Mouse (Mus musculus): ENCODE results near the gene Tut7. TPM values are rescaled to one million over a fixed set of nuclear protein-coding genes. Genes with fewer than 3 reads are reported as not detected.

The Tut7 gene
- polyA plus RNA-seq, 1 experiment from 2014 or later: 41.3 TPM

- Histone ChIP-seq H3K9me3 (no peaks in the 10 kb centered on the region), H3K4me3 (no peak overlapping the region), H3K27ac (replicated peaks) (no peak overlapping the region), H3K36me3 (replicated peaks) (peaks cover 85% of the 10 kb centered on the region), H3K4me1 (peaks cover 12% of the 10 kb centered on the region), H3K27me3 (replicated peaks; ENCODE audit: low read depth, poor library complexity, severe bottlenecking) (no peaks in the 10 kb centered on the region)
- no peak for DNase-seq (ENCODE audit: low spot score)
- WGBS: 92% methylated on average over 3 of the region's 3 CpGs
Observed at GRCm38 (mm10) chr13:59775168-59775567, 47.8 kb downstream of the Tut7 start.

- peak; percentile 28 for DNase-seq (ENCODE audit: low spot score)
Observed at GRCm38 (mm10) chr13:59771257-59771656, 51.7 kb downstream of the Tut7 start.

DNA sequence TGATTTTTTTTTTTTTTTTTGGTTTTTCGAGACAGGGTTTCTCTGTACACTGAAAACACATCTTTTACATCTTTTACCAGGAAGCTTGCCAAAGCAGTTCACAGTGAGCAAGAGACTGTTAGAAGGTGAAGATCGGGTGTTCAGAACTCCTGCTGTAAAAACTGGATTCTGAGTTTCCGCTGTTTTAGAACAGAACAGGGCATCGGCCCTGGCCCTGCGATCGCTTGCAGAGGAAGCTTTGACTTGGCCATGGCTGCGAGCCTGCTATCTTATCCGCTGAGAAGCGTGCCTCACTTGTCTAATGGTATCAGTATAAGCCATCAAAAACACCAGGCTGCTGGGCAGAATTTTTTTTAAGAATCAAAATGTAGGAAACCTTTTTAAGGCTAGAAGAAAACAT lies 52.1 kb downstream of the Tut7 start:
- WGBS: 74% methylated on average over 9 of the region's 9 CpGs
- Histone ChIP-seq H3K27me3 (replicated peaks; ENCODE audit: low read depth, poor library complexity, severe bottlenecking) (no peaks in the 10 kb centered on the region), H3K27ac (replicated peaks) (peak overlapping the region; percentile 94), H3K36me3 (replicated peaks) (peaks cover 50% of the 10 kb centered on the region), H3K4me3 (peak overlapping the region; percentile 92), H3K4me1 (peaks cover 45% of the 10 kb centered on the region), H3K9me3 (no peaks in the 10 kb centered on the region)
- no peak for DNase-seq (ENCODE audit: low spot score)

More at GRCm38 (mm10) chr13:59771257-59771656, 51.7 kb downstream of the Tut7 start:
- Histone ChIP-seq H3K4me3 (no peak overlapping the region), H3K9me3 (no peaks in the 10 kb centered on the region), H3K36me3 (replicated peaks) (peaks cover 54% of the 10 kb centered on the region), H3K27me3 (replicated peaks; ENCODE audit: low read depth, poor library complexity, severe bottlenecking) (no peaks in the 10 kb centered on the region), H3K27ac (replicated peaks) (peak overlapping the region; percentile 94; the same call in 1 of the 2 replicates), H3K4me1 (peaks cover 41% of the 10 kb centered on the region)
- WGBS: 74% methylated on average over 9 of the region's 9 CpGs

- Histone ChIP-seq H3K27ac (replicated peaks) (peak overlapping the region; percentile 94), H3K27me3 (replicated peaks; ENCODE audit: low read depth, poor library complexity, severe bottlenecking) (no peaks in the 10 kb centered on the region), H3K4me3 (peak overlapping the region; percentile 92), H3K36me3 (replicated peaks) (peaks cover 43% of the 10 kb centered on the region), H3K4me1 (peaks cover 49% of the 10 kb centered on the region), H3K9me3 (no peaks in the 10 kb centered on the region)
- DNase-seq (ENCODE audit: low spot score): peak; percentile 91
- under 1% methylated on average over 28 of the region's 28 CpGs for WGBS
Observed at GRCm38 (mm10) chr13:59770164-59770562, 52.8 kb downstream of the Tut7 start.

GRCm38 (mm10) chr13:59769296-59770163 lies 53.4 kb downstream of the Tut7 start, which contains the start of gene Isca1:
Isca1 (minus strand) TSS chr13:59769810.
- WGBS: under 1% methylated on average over 91 of the region's 91 CpGs

GRCm38 (mm10) chr13:59768531-59768930 lies 54.4 kb downstream of the Tut7 start:
- Histone ChIP-seq H3K27ac (replicated peaks) (0 out of 2 replicates have a peak overlapping the region, but pooled peaks have one; percentile 52), H3K9me3 (no peaks in the 10 kb centered on the region), H3K4me1 (peaks cover 49% of the 10 kb centered on the region), H3K4me3 (peak overlapping the region; percentile 92), H3K27me3 (replicated peaks; ENCODE audit: low read depth, poor library complexity, severe bottlenecking) (no peaks in the 10 kb centered on the region), H3K36me3 (replicated peaks) (peaks cover 38% of the 10 kb centered on the region)
- 50% methylated on average over 13 of the region's 13 CpGs for WGBS
- no peak for DNase-seq (ENCODE audit: low spot score)

More at GRCm38 (mm10) chr13:59769296-59770163, 53.4 kb downstream of the Tut7 start, which contains the start of gene Isca1:
- H3K27ac ChIP-seq (replicated peaks): peak within 1 kb of the TSS; percentile 94
- peak within 1 kb of the TSS; percentile 92 for H3K4me3 ChIP-seq
- H3K36me3 ChIP-seq (replicated peaks): peaks cover 37% of the 10 kb centered on the region
- peak; percentile 99 for DNase-seq (ENCODE audit: low spot score)
- no peaks in the 10 kb centered on the region for H3K9me3 ChIP-seq
- peaks cover 49% of the 10 kb centered on the region for H3K4me1 ChIP-seq
- no peaks in the 10 kb centered on the region for H3K27me3 ChIP-seq (replicated peaks; ENCODE audit: low read depth, poor library complexity, severe bottlenecking)

DNA sequence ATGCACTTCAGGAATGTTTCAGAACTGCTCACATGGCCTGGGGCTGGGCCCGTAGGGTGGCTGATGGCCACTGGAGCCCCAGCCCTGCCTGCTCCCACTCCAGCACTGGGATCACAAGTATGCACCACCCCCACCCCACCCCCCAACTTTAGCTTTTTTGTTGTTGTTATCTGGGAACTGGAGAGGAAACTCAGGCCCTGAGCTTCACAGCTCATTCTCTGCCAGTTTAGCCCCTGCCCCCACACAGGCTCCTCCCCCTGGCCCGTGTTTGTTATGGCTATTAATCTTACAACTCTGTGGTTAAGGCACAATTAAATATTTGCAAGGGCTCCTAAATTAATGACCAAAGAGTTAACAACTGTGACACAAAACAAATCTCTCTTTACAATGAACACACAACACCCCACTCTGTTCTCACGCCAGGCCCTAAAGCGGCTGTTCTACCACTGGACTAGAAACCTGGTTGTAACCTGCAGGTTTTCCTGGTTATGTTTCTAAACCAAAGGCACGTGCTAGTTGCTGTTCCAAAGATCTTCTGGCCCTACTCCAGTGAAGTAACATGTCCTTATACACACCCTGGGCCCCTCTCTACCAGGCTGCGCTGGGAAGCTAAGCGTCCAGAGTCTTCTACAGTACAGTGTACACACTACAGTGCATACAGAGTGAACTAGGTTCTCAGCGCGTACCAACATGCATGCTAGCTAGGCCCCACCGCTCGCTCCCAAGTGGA lies 56.0 kb downstream of the Tut7 start:
- Histone ChIP-seq H3K9me3 (no peaks in the 10 kb centered on the region), H3K27me3 (replicated peaks; ENCODE audit: low read depth, poor library complexity, severe bottlenecking) (no peaks in the 10 kb centered on the region), H3K4me1 (peaks cover 49% of the 10 kb centered on the region), H3K36me3 (replicated peaks) (peaks cover 38% of the 10 kb centered on the region), H3K27ac (replicated peaks) (peak overlapping the region; percentile 35; the same call in 1 of the 2 replicates), H3K4me3 (peak overlapping the region; percentile 92)
- 80% methylated on average over 11 of the region's 11 CpGs for WGBS
- DNase-seq (ENCODE audit: low spot score): no peak

DNA sequence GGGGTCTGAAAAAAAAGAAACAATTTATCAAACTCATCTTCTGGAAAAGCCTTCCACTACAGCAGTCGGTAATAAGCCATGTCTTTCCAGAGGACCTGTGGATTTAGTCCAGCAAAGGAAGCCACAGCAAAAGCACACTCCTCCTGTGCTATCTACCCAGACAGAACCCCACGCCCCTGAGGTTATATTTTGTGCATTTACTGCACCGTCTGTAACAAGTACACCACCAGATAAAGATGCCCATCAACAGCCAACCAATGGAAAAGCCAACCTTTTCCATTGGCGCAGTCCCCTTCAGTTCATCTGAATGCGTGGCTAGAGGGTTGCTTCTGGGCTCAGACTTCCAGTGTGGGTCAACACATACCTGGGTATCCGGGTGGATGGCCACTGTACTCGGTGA lies 60.2 kb downstream of the Tut7 start:
- Histone ChIP-seq H3K4me3 (no peak overlapping the region), H3K9me3 (no peaks in the 10 kb centered on the region), H3K36me3 (replicated peaks) (peaks cover 71% of the 10 kb centered on the region), H3K27ac (replicated peaks) (no peak overlapping the region), H3K4me1 (peaks cover 23% of the 10 kb centered on the region), H3K27me3 (replicated peaks; ENCODE audit: low read depth, poor library complexity, severe bottlenecking) (no peaks in the 10 kb centered on the region)
- 94% methylated on average over 7 of the region's 7 CpGs for WGBS
- no peak for DNase-seq (ENCODE audit: low spot score)

DNA sequence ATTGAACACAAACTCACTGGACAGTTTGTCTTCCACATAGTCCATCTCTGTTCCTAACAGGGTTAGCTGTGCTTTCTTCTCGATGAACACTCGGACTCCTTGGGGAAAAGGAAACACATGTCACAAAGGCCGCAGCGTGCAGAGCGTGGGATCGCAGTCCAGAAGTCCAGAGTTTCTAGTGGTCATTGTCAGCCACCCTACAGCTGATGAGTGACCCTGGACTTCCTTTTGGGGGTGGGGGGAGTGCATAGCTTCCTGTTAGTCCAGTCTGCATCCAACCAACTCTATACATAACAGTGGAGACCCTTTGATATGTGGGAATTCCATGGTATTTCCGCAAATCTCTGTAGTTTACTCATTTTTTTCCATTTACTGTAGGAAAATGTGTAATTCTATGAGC lies 66.0 kb downstream of the Tut7 start:
- no peak overlapping the region for H3K4me3 ChIP-seq
- peaks cover 83% of the 10 kb centered on the region for H3K36me3 ChIP-seq (replicated peaks)
- no peaks in the 10 kb centered on the region for H3K4me1 ChIP-seq
- H3K27ac ChIP-seq (replicated peaks): no peak overlapping the region
- no peaks in the 10 kb centered on the region for H3K27me3 ChIP-seq (replicated peaks; ENCODE audit: low read depth, poor library complexity, severe bottlenecking)
- no peaks in the 10 kb centered on the region for H3K9me3 ChIP-seq
- no peak for DNase-seq (ENCODE audit: low spot score)
- 92% methylated on average over 7 of the region's 7 CpGs for WGBS

DNA sequence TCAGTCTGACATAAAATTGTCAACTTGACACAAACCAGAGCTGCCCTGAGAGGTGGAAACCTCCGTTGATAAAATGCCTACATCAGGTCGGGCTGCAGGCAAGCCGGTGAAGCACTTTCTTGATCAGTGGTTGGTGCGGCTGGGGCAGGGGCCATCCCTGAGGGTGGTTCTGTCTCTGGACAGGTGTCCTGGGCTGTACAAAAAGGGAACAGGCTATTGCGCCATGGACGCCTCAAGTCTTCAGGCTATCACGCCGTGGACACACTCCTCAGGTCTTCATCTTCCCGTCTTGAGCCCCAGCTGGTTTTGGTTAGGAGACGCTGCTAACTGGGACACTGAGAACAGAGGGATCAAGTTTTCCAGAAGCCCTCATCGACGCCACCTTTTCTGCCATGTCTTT lies 72.6 kb downstream of the Tut7 start:
- 62% methylated on average over 12 of the region's 12 CpGs for WGBS
- Histone ChIP-seq H3K36me3 (replicated peaks) (peaks cover 24% of the 10 kb centered on the region), H3K4me1 (peaks cover 12% of the 10 kb centered on the region), H3K9me3 (no peaks in the 10 kb centered on the region), H3K27me3 (replicated peaks; ENCODE audit: low read depth, poor library complexity, severe bottlenecking) (no peaks in the 10 kb centered on the region), H3K4me3 (no peak overlapping the region), H3K27ac (replicated peaks) (no peak overlapping the region)
- peak; percentile 30 for DNase-seq (ENCODE audit: low spot score)

DNA sequence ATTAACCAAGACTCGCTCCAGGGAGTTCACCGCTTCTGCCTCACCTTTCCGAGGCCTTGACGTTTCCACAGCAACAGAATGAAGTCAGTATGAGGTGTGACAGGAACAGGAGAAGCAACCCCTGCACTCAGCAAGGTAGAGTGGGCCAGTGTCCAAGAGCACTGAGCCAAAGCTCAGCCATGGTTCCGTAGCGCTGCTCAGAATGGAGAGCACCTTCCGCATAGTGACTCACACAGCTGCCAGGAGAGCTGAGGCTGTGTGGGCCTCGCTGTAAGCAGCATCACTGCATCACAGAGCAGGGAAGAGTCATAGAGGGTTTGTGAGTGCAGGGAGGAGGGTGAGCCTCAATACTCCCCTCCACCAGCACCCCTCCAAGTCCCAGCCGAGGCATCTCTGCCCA lies 76.2 kb downstream of the Tut7 start, which contains the start of gene 1700014D04Rik:
Gene 1700014D04Rik (minus strand): TSS at position 42 of the 400 bp plus-strand sequence.
- H3K36me3 ChIP-seq (replicated peaks): no peaks in the 10 kb centered on the region
- no peaks in the 10 kb centered on the region for H3K9me3 ChIP-seq
- H3K4me1 ChIP-seq: peaks cover 12% of the 10 kb centered on the region
- no peak within 1 kb of the TSS for H3K4me3 ChIP-seq
- no peak within 1 kb of the TSS; the same call in 1 of the 2 replicates for H3K27ac ChIP-seq (replicated peaks)
- 85% methylated on average over 9 of the region's 9 CpGs for WGBS
- DNase-seq (ENCODE audit: low spot score): no peak
- no peaks in the 10 kb centered on the region for H3K27me3 ChIP-seq (replicated peaks; ENCODE audit: low read depth, poor library complexity, severe bottlenecking)

GRCm38 (mm10) chr13:59746164-59746563 lies 76.8 kb downstream of the Tut7 start:
- DNase-seq (ENCODE audit: low spot score): peak; percentile 37
- peaks cover 12% of the 10 kb centered on the region for H3K4me1 ChIP-seq

More at GRCm38 (mm10) chr13:59746164-59746563, 76.8 kb downstream of the Tut7 start:
- WGBS: 68% methylated on average over 6 of the region's 6 CpGs
- Histone ChIP-seq H3K9me3 (no peaks in the 10 kb centered on the region), H3K36me3 (replicated peaks) (no peaks in the 10 kb centered on the region), H3K4me3 (no peak overlapping the region), H3K27ac (replicated peaks) (no peak overlapping the region), H3K27me3 (replicated peaks; ENCODE audit: low read depth, poor library complexity, severe bottlenecking) (no peaks in the 10 kb centered on the region)
